Mouse (Mus musculus) C2C12 (cell line): Measurements from ENCODE around the gene Usf3. TPM values are rescaled to one million over a fixed set of nuclear protein-coding genes. Genes with fewer than 3 reads are reported as not detected.
A peak's percentile ranks its signal among the peaks of the same experiment; 100 is the strongest.

ENCODE experiments used
- H3K27me3 ChIP-seq: one replicate; pipeline ENCODE4 v1.6.1; 2011; ENCODE audit not compliant: control insufficient read depth, insufficient read depth, insufficient read length
- H3K36me3 ChIP-seq: one replicate; pipeline ENCODE4 v1.6.1; 2011; ENCODE audit not compliant: control insufficient read depth, insufficient read depth
- H3K4me3 ChIP-seq: one replicate; pipeline ENCODE4 v1.5.1; 2011; ENCODE audit warnings: mild to moderate bottlenecking, control low read depth; ENCODE audit not compliant: poor library complexity, insufficient read depth, severe bottlenecking
- H3K79me2 ChIP-seq: one replicate; pipeline ENCODE4 v1.6.1; 2011; ENCODE audit not compliant: control insufficient read depth, insufficient read depth
- H3K79me3 ChIP-seq: one replicate; pipeline ENCODE4 v1.6.1; 2011; ENCODE audit warnings: low read depth, control low read depth
- H3ac ChIP-seq: one replicate; pipeline ENCODE3; 2011; ENCODE audit warnings: low read depth; ENCODE audit not compliant: control insufficient read depth, insufficient read length
- CEBPB ChIP-seq: IDR thresholded peaks from one replicate; pipeline ENCODE4 v1.6.1; 2011; ENCODE audit warnings: low read depth, mild to moderate bottlenecking, control low read depth, moderate library complexity
- CTCF ChIP-seq: IDR thresholded peaks from one replicate; pipeline ENCODE4 v1.5.1; 2011; ENCODE audit not compliant: control insufficient read depth, insufficient read depth, insufficient read length
- FOSL1 ChIP-seq: IDR thresholded peaks from one replicate; pipeline ENCODE4 v1.8.0; 2011; ENCODE audit warnings: mild to moderate bottlenecking, low read length; ENCODE audit not compliant: poor library complexity, insufficient read depth, severe bottlenecking
- MAX ChIP-seq: IDR thresholded peaks from one replicate; pipeline ENCODE4 v1.6.1; 2011; ENCODE audit warnings: mild to moderate bottlenecking, control low read depth
- MYOD1 ChIP-seq: IDR thresholded peaks from one replicate; pipeline ENCODE4 v1.6.1; 2011; ENCODE audit warnings: low read depth; ENCODE audit not compliant: control insufficient read depth, insufficient read length
- MYOG ChIP-seq: IDR thresholded peaks from one replicate; pipeline ENCODE4 v1.6.1; 2011; ENCODE audit not compliant: control insufficient read depth, insufficient read length; ENCODE audit errors: extremely low read depth
- USF1 ChIP-seq: IDR thresholded peaks from one replicate; pipeline ENCODE4 v1.6.1; 2011; ENCODE audit warnings: low read depth, mild to moderate bottlenecking, control low read depth, moderate library complexity
- polyA plus RNA-seq: library from polyadenylated mRNA; unstranded; fragments of >200 nt; fragmentation: generic; extraction: Trizol; gene quantifications from one replicate; pipeline ENCODE4 v1.2.1, GENCODE M21; 2012; ENCODE audit warnings: missing spikeins

Gene Usf3
- polyA plus RNA-seq, 1 experiment = 2.2 TPM

DNA sequence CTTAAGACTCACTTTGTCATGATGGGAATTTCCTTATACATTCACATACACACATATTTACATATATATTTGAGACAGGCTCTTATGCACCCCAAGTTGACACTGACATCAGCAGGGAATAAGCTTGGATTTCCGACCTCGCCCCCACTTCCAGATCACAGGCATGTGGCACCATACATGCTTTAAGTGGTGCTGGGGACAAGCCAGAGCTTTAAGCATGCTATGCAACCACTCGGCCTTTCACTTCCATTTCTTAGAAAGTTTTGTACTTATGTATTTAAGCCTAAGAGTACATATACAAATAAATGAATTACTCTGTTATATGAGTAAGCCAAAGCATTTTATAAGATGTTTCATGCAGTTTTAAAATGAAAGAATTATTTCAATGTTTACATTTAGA, 39.9 kb upstream of the Usf3 start:
- Histone ChIP-seq H3K4me3 (no peak overlapping the region), H3K36me3 (no peaks in the 10 kb centered on the region), H3K79me3 (peaks cover 26% of the 10 kb centered on the region), H3K79me2 (peaks cover 68% of the 10 kb centered on the region), H3K27me3 (no peaks in the 10 kb centered on the region), H3ac (no peak overlapping the region)
- no peak for TF ChIP-seq FOSL1

DNA sequence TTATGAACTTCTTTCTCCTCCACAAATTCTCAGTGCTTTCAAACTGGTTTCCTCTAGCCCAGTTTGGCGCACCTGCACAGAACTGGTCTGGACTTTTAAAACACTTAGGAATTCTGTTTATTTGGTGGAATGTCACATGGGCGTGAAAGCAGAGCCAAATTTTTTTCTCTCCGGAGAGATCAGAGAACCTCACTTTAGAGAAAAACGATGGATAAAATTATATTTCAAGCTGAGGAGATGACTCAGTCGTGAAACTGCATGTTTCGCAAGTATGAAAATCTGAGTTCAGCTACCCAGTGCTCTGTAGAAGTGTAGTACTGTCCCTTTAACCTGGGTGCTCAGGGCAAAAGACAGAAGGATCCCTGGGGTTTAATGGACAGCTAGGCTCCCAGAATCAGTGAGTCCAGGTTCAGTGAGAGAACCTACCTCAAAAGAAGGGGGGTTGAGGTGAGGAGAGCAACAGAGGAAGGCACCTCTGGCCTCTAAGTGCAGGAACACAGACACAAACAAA, 36.5 kb upstream of the Usf3 start:
- Histone ChIP-seq H3K36me3 (no peaks in the 10 kb centered on the region), H3K79me3 (peaks cover 39% of the 10 kb centered on the region)
- TF ChIP-seq USF1 (peak; percentile 12), FOSL1 (no peak), CTCF (no peak), CEBPB (peak; percentile 20), MYOD1 (no peak), MAX (no peak), MYOG (no peak)

DNA sequence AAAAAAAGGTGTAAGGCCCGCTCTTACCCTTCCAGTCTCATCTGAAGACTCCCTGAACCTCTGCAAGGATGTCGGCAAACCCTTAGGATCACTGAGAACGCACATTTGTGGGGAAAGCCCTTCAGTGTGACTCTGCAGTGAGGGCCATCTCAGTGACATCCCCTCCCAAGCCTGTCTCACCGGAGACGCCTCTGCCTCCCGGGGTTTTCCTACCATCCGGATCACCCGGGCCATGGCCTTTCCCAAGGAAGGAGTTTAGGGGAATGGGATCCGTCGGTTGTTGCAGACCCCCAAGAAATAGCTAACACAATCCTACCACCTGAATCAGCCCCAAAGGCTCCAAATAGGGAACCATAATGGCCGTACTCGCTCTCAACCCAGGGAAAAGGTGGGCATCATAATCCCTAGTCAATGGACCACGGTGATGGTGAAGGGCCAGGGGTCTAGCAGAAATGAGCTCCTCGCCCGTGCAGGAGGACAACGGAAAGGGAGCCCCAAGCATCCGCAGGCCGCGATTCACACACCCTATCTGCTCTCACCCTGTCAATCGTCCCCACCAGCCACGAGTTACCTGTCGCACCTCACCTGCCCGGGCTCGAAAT, 34.6 kb upstream of the Usf3 start:
- Histone ChIP-seq H3K27me3 (no peaks in the 10 kb centered on the region), H3K36me3 (peaks cover 5% of the 10 kb centered on the region), H3K79me2 (peaks cover 82% of the 10 kb centered on the region), H3K4me3 (peak overlapping the region; percentile 92), H3ac (peak overlapping the region; percentile 91), H3K79me3 (peaks cover 57% of the 10 kb centered on the region)
- no peak for TF ChIP-seq FOSL1
- TF ChIP-seq MYOD1 = no peak
- no peak for TF ChIP-seq USF1
- TF ChIP-seq MYOG = no peak

More for the DNA sequence above, 36.5 kb upstream of the Usf3 start:
- H3K4me3 ChIP-seq = no peak overlapping the region
- no peak overlapping the region for H3ac ChIP-seq
- H3K27me3 ChIP-seq = no peaks in the 10 kb centered on the region
- peaks cover 72% of the 10 kb centered on the region for H3K79me2 ChIP-seq

DNA sequence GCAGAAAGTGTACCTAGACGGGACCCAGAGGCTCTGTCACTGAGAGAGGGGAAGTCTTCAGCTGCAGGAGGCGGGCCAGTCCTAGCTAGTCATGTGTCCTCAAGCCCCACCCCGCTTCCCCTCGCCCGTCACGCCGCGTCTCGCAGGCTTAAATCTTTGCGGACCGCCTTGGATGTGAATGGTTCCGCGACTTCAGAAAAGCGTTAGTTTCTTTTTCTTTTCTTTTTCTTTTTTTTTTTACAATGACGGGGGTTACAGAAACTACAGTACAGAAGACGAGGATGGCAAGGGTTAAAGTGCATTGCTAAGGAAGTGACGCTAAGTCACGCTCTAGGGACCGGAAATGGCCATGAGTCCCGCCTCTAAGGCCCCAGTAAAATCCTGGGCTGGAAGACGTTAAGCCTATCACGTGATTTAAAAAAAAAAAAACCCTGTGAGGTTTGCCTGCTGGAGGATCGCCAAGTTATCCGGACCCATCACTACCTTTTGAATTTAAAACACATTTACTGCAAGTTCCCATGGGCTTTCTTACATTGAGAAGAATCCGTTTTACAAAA, 34.0 kb upstream of the Usf3 start:
- Histone ChIP-seq H3ac (peak overlapping the region; percentile 91), H3K36me3 (peaks cover 8% of the 10 kb centered on the region), H3K79me2 (peaks cover 87% of the 10 kb centered on the region), H3K79me3 (peaks cover 63% of the 10 kb centered on the region), H3K27me3 (no peaks in the 10 kb centered on the region), H3K4me3 (peak overlapping the region; percentile 92)
- TF ChIP-seq MYOG = no peak
- peak; percentile 88 for TF ChIP-seq USF1
- no peak for TF ChIP-seq FOSL1

DNA sequence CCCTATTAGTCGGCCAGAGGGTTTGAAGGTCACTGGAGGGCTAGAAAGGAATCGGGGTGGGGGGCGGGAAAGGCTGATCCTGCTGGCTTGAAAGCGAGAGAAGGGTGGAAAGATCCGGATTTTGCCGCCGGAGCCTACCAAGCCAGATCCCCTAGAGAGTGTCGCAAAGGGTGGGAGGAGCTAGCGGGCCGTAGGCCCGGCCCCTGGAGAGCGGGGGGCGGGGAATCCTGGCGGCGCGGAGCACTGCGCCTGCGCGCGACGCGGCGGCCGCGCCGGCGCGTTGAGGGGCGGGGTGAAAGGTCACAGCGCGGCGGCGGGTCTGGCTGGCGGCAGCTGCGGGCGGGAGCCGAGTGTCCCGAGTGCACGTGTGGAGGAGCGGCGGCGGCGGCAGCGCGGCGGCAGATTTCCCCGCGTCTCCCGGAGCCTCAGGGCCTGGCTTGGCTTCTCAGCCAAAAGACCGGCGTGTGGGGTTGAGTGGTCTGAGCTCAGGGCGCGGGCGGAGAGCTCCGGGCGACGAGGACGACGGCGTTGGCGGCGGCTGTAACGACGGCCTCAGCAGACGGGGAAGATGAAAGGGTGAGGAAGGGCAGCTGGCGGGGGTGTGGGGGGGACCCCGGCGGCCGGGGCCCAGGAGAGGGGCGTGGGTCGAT, 33.4 kb upstream of the Usf3 start, which contains the start of the genes Atp6v1a and Naa50:
Atp6v1a (minus strand) TSS at position 170 of the 650 bp plus-strand sequence.
Naa50 (plus strand) TSS at position 295 of the 650 bp plus-strand sequence.
- no peaks in the 10 kb centered on the region for H3K27me3 ChIP-seq
- peak within 1 kb of the TSS; percentile 92 for H3K4me3 ChIP-seq
- peak within 1 kb of the TSS; percentile 99 for H3ac ChIP-seq
- TF ChIP-seq MYOD1 = no peak
- TF ChIP-seq CEBPB = peak; percentile 29
- peaks cover 66% of the 10 kb centered on the region for H3K79me3 ChIP-seq
- H3K36me3 ChIP-seq = peaks cover 13% of the 10 kb centered on the region
- H3K79me2 ChIP-seq = peaks cover 90% of the 10 kb centered on the region

DNA sequence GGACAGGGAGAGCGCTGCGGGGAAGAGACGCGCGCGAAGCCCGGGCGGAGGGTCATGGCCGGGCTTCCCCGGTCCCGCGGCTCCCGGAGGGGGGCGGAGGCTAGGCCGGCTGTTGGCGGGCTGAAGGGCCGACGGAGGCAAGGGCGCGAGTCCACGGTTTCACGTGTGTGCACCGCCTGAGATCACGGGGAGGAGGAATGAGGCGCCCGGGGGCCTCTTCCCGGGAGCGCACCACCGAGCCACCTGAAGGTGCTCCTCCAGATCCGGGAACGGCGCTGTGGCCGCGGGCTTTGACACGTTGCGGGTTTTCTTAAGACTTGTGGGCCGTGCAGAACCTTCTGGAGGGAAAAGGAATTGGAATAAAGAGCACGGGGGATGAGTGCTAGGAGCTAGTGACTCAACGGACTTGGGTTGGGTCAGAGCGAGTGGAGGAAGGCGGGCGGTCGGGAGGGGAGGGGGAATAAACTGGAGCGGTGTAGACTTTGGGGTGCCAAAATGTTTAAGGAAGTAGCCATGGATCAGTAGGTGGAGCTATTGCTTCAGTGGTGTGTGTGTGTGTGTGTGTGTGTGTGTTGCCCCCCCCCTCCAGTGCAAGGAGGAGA, 32.8 kb upstream of the Usf3 start:
- TF ChIP-seq USF1 (no peak), MAX (peak; percentile 17), CTCF (peak; percentile 5), MYOG (no peak), FOSL1 (no peak), CEBPB (peak; percentile 32), MYOD1 (no peak)
- Histone ChIP-seq H3K79me2 (peaks cover 92% of the 10 kb centered on the region), H3ac (peak overlapping the region; percentile 99), H3K36me3 (peaks cover 19% of the 10 kb centered on the region), H3K4me3 (peak overlapping the region; percentile 92), H3K27me3 (no peaks in the 10 kb centered on the region), H3K79me3 (peaks cover 68% of the 10 kb centered on the region)
